Mouse (Mus musculus) ES-E14 (cell line): ENCODE measurements around the gene Chst14. TPM values are rescaled to one million over a fixed set of nuclear protein-coding genes. Genes with fewer than 3 reads are reported as not detected.
A peak's percentile ranks its signal among the peaks of the same experiment; 100 is the strongest.

Experiments
- DNase-seq: peaks from one replicate; pipeline ENCODE4 v3.0.0-alpha.2; 2013; ENCODE audit warnings: low read depth, low spot score
- H3K27ac ChIP-seq: 2 replicates; pipeline ENCODE4 v1.5.1; 2012; ENCODE audit warnings: low read depth, mild to moderate bottlenecking, low read length, moderate library complexity, mixed read lengths; ENCODE audit not compliant: poor library complexity, insufficient read depth, severe bottlenecking
- H3K36me3 ChIP-seq: 2 replicates; pipeline ENCODE4 v1.6.1; 2012; ENCODE audit warnings: mild to moderate bottlenecking, low read length, moderate library complexity, mixed read lengths; ENCODE audit not compliant: control insufficient read depth, poor library complexity, insufficient read depth, severe bottlenecking
- H3K4me1 ChIP-seq, 2 experiments: fragments of 150-350 bp in 1 of 2; sonication (generic) in 1 of 2; 2 replicates each; pipeline ENCODE4 v1.6.1; 2012; ENCODE audit warnings: low read length in 2 of 2, mild to moderate bottlenecking in 1 of 2, mixed read lengths in 1 of 2; ENCODE audit not compliant: control insufficient read depth in 2 of 2, insufficient read depth in 2 of 2, poor library complexity in 1 of 2
- H3K4me3 ChIP-seq, 2 experiments: fragments of 150-350 bp in 1 of 2; sonication (generic) in 1 of 2; 2 replicates each; pipeline ENCODE4 v1.5.1; 2012; ENCODE audit warnings: low read length in 2 of 2, low read depth in 1 of 2, mild to moderate bottlenecking in 1 of 2, mixed read lengths in 1 of 2; ENCODE audit not compliant: insufficient read depth in 1 of 2, poor library complexity in 1 of 2, severe bottlenecking in 1 of 2
- H3K9ac ChIP-seq: 2 replicates; pipeline ENCODE4 v1.6.1; 2012; ENCODE audit warnings: low read depth, mild to moderate bottlenecking, low read length, mixed read lengths; ENCODE audit not compliant: poor library complexity, insufficient read depth, severe bottlenecking
- H3K9me3 ChIP-seq: fragments of 150-350 bp; sonication (generic); 2 replicates; pipeline ENCODE4 v1.6.1; 2012; ENCODE audit warnings: low read depth, mild to moderate bottlenecking, low read length; ENCODE audit not compliant: control insufficient read depth, insufficient read depth
- CHD2 ChIP-seq: IDR thresholded peaks from 2 replicates; pipeline ENCODE4 v1.6.1; 2014; ENCODE audit warnings: mild to moderate bottlenecking, low read depth, low read length, inconsistent platforms
- HCFC1 ChIP-seq: IDR thresholded peaks from 2 replicates; pipeline ENCODE4 v1.6.1; 2012; ENCODE audit warnings: low read length, inconsistent platforms, borderline replicate concordance; ENCODE audit not compliant: insufficient read depth
- MAFK ChIP-seq: IDR thresholded peaks from 2 replicates; pipeline ENCODE4 v1.6.1; 2014; ENCODE audit warnings: mild to moderate bottlenecking, low read depth, low read length, inconsistent platforms; ENCODE audit not compliant: insufficient read depth
- ZC3H11A ChIP-seq: IDR thresholded peaks from 2 replicates; pipeline ENCODE4 v1.6.1; 2012; ENCODE audit warnings: low read depth, mild to moderate bottlenecking, inconsistent platforms, low read length, borderline replicate concordance
- ZNF384 ChIP-seq: IDR thresholded peaks from 2 replicates; pipeline ENCODE4 v1.6.1; 2012; ENCODE audit warnings: low read depth, low read length, inconsistent platforms
- in situ Hi-C, 2 experiments: fragments of 600-800 bp; cut with MboI; formaldehyde crosslinking; loops; one replicate each; pipeline ENCODE4 v1.15.1; 2025; ENCODE audit warnings: low sequenced_read_pairs in 2 of 2, inconsistent platforms in 1 of 2; ENCODE audit not compliant: unreplicated experiment in 2 of 2
- total RNA-seq: library from RNA; depleted of rRNA; stranded (reverse); fragments of 300-350 nt; gene quantifications from 2 replicates; pipeline ENCODE4 v1.2.3, GENCODE M21; 2012; rRNA removed

Gene Chst14
- total RNA-seq, result 6.1 and 8.3 TPM in 2 replicates

DNA sequence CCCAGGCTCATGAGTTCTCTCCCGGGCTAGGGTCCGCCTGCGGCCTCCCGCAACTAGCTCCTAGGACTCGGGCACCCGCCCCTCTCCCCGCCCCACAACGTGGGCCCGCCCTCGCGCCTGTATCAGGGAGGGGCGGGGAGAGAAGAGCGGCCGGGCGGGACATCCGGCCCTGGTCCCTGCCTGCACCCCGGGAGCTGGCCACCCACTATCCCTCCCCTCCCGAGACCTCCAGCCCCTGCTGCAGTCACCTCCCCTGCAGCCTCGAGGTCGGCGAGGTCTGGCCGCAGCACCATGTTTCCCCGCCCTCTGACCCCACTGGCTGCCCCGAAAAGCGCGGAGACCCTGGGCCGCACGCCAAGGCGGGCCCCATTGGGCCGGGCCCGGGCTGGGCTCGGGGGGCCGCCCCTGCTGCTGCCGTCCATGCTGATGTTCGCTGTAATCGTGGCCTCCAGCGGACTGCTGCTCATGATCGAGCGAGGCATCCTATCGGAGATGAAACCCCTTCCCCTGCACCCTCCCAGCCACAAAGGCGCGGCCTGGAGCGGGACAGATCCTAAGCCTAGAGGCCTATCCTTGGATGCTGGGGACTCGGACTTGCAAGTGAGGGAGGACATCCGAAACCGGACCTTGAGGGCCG lies at the start of gene Chst14:
TSS of gene Chst14 (plus strand) at position 136 of the 637 bp plus-strand sequence.
- in situ Hi-C loops, result no loop called here
- TF ChIP-seq MAFK (no peak), ZNF384 (no peak), ZC3H11A (no peak), HCFC1 (no peak), CHD2 (no peak)
- peak; percentile 40 for DNase-seq
- no peaks in the 10 kb centered on the region for H3K9me3 ChIP-seq
- H3K36me3 ChIP-seq, result peaks cover 8% of the 10 kb centered on the region; the same call in 1 of the 2 replicates
- peak within 1 kb of the TSS; percentile 62 for H3K9ac ChIP-seq
- no peak within 1 kb of the TSS for H3K27ac ChIP-seq
- peaks cover 2 to 3% of the 10 kb centered on the region in 2 experiments; a peak in 1 of 4 replicates for H3K4me1 ChIP-seq
- H3K4me3 ChIP-seq, result peak within 1 kb of the TSS; percentile 72 to 80

DNA sequence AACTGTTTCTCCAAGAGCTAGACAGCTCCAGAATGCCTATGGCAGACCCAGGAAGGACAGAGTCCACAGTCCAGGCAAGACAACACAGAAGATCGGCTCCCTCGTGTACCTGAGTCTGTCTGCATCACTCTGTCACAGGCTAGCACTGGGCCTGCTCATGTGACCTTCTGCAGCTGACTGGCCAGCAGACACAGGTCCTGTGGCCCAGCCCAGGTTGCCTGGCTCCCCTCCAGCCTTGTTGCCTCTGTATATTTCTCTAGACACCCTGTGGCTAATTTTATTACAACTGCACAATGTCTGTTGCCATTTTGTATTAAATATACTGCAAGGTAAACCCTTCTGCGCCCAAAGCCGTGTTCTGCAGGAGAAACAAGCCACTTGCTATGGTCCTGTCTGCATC lies 45.3 kb upstream of the Chst14 start:
- in situ Hi-C loops, result loop anchor here in 1 of 2 experiments (25.0 kb wide), 1 partner anchor 394 kb away; the partner anchor contains the start of gene Srp14

DNA sequence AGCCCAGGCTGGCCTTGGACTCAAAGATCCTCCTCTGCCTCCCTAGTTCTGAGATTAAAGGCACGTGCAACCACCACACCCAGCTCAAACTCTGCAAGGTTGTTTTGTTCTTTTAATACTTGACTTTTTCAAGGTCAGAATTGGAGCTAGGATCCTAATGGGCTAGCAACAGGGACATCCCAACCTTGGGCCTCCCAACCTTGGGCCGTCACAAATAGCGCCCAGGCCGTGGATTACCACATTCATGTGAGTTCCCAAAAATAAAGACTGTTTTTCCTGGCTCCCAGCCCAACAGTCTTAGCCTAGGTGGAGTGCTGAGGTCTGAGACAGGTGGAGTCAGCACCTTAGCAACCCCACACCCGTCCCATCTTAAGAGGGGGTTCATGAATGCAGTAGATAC lies 44.3 kb upstream of the Chst14 start:
- Histone ChIP-seq H3K27ac (no peak overlapping the region), H3K9ac (no peak overlapping the region), H3K36me3 (peaks cover 6% of the 10 kb centered on the region; the same call in 1 of the 2 replicates), H3K9me3 (no peaks in the 10 kb centered on the region), H3K4me3 (no peak overlapping the region), H3K4me1 (peaks cover 0 to 10% of the 10 kb centered on the region in 2 experiments; a peak in 1 of 4 replicates)
- in situ Hi-C loops, result loop anchor here in 1 of 2 experiments (25.0 kb wide), 1 partner anchor 395 kb away; the partner anchor contains the start of gene Srp14
- TF ChIP-seq HCFC1 (no peak), CHD2 (no peak), ZC3H11A (no peak), ZNF384 (no peak), MAFK (no peak)
- no peak for DNase-seq

More for the DNA sequence above, 45.3 kb upstream of the Chst14 start:
- no peaks in the 10 kb centered on the region for H3K9me3 ChIP-seq
- H3K4me3 ChIP-seq, result no peak overlapping the region
- H3K36me3 ChIP-seq, result peaks cover 9% of the 10 kb centered on the region; the same call in 1 of the 2 replicates
- no peak overlapping the region for H3K9ac ChIP-seq
- peaks cover 0 to 10% of the 10 kb centered on the region in 2 experiments; a peak in 1 of 4 replicates for H3K4me1 ChIP-seq
- no peak for TF ChIP-seq CHD2
- no peak for TF ChIP-seq HCFC1
- no peak for TF ChIP-seq MAFK
- no peak for TF ChIP-seq ZNF384
- no peak for TF ChIP-seq ZC3H11A
- H3K27ac ChIP-seq, result no peak overlapping the region
- no peak for DNase-seq

DNA sequence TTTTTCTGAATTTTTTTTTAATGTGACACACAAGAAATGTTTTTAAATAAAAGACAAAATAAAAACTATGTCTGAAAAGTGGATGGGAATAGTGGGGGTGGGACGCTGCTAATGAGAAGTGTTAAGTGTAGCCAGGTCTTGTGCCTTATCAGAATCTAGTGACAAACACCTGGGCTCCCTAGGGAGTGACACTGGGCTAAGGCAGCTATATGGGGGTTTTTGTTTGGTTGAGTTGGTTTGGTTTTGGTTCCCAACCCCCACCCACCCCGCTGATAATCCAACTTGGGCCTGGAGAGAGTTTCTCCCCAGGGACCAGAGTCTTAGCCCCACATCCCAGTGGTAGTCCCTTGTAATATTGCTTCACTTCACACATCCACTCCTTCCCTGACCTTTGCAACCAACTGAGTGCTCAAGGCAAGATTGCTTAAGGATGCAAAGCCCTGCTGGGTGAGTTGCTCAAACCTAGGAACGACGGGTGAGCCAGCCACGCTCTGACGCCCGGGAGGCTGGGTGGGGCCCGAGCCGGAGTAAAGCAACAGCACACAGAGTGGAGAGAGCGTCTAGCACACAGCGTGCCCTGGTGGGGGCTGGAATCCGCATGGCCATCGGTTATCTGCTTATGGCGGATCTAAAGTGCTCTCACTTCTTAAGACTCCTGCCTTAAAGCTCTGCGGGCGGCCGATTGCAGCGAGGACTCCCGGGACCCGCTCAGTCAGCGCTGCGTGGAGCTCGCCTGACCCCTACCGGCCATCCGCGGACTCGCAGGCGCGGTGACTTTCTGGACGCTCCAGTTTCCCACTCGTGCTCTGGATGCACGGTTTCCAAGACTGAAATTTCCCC lies 43.2 kb upstream of the Chst14 start:
- Histone ChIP-seq H3K27ac (no peak overlapping the region), H3K4me3 (peak overlapping the region; percentile 52 to 67), H3K36me3 (no peaks in the 10 kb centered on the region), H3K4me1 (peaks cover 0 to 12% of the 10 kb centered on the region in 2 experiments; a peak in 1 of 4 replicates), H3K9ac (peak overlapping the region; percentile 72), H3K9me3 (no peaks in the 10 kb centered on the region)
- DNase-seq, result no peak
- TF ChIP-seq MAFK (no peak), ZC3H11A (peak; percentile 71; the same call in 1 of the 2 replicates), CHD2 (no peak)
- in situ Hi-C loops, result loop anchor here in 1 of 2 experiments (25.0 kb wide), 1 partner anchor 396 kb away; the partner anchor contains the start of gene Srp14
